Mouse (Mus musculus): ENCODE data around the gene Vmn1r60. TPM values are rescaled to one million over a fixed set of nuclear protein-coding genes. Genes with fewer than 3 reads are reported as not detected.
"Not testable (repeated sequence)": the region's sequence is repeated elsewhere in the genome, so short reads cannot be mapped to it uniquely, and the experiment has no call there.

Vmn1r60 gene
- not detected for total RNA-seq (2021)

DNA sequence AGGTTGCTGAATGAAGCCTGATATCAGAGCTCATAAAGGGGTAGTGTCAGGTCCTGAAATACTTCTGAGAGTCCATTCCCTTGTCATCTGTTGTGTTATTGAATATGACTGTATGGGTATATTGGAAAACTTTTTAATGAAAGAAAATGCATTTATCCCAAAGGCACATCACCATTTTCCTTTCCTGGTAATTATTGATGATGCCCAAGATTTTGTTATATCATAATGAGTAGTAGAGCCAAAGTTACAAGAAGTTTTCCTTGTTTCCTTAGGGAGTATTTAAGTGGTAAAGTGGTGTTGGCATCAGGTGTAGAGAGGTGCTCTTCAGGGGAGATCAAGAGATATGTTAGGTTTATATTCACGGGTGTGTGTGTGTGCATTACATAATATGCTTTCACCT lies at the start of gene Vmn1r60:
Vmn1r60 (minus strand) TSS at position 101 of the 400 bp plus-strand sequence.
- not testable (repeated sequence) for DNase-seq (ENCODE audit: extremely low spot score in 1 of 2, low spot score in 1 of 2)

DNA sequence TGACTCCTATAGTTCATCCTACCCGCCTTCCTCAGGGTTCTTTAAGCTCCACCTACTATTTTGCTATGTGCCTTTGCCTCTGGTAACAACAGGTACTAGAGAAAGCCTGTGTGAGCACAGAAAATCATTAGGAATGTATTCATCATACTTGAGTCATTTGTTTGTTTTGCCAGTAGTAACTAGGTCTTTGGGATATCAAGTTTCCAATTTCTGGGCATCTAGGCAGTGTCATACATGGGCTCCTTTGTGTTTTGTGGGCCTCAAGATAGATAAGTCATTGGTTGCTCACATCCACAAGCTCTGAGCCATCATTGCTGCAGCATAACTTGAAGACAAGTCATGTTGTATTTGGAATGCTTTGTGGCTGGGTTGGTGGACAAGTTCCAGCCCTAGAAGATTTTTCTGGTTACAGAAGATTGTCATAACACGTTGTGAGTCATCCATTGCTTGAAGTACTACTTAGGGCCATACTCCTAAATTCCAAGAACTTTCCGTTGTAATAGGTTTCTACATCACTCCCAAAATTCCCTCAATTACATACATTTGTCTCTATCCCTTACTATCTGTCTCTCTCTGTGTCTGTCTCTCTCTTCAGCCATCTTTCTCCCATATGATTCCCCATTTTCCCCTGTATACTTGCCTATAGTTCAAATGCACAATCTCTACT lies 6.2 kb downstream of the Vmn1r60 start:
- not testable (repeated sequence) for DNase-seq (ENCODE audit: extremely low spot score in 1 of 2, low spot score in 1 of 2)

DNA sequence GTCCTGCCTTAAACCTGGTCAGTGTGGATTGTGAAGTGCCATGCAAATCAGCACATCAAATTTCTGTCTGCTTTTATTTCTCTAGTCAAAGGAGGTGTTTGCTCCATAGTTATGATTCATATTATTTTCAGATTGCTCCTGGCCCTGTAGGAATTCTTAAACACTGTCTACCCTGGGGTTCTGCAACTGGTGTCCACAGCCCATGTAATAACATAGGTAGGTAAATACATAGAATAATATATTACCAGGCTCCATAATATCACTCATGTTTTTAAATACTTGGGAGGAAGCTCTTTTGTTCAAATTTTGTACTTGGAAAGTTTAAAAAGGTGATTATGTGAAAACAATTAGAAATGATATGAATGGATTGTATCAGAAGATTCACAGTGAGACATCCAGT lies 53.3 kb downstream of the Vmn1r60 start, which contains the start of gene Vmn2r28:
Vmn2r28 (minus strand) TSS at position 101 of the 400 bp plus-strand sequence.
- DNase-seq (ENCODE audit: extremely low spot score in 1 of 2, low spot score in 1 of 2) = not testable (repeated sequence)

Other genes starting within 250 kb of the Vmn1r60 start
- not detected for gene Gm5065, start 196.8 kb downstream of the Vmn1r60 start, total RNA-seq (2021)
- gene Nlrp2, start 196.3 kb downstream of the Vmn1r60 start, total RNA-seq (2021) = not detected
- gene Vmn1r58, start 133.9 kb downstream of the Vmn1r60 start, total RNA-seq (2021) = not detected
- not detected for gene Vmn1r59, start 90.5 kb downstream of the Vmn1r60 start, total RNA-seq (2021)
- not detected for gene Vmn2r28, start 53.4 kb downstream of the Vmn1r60 start, total RNA-seq (2021)
- not detected for gene Vmn1r61, start 66.0 kb upstream of the Vmn1r60 start, total RNA-seq (2021)
- gene Vmn1r62, start 126.3 kb upstream of the Vmn1r60 start, total RNA-seq (2021) = not detected